Mouse (Mus musculus) adrenal gland, adult (tissue): ENCODE data around the gene Wfdc1.

Source experiments
- DNase-seq, 2 experiments: peaks; one replicate each; pipeline ENCODE4 v3.0.0; 2022 to 2023; ENCODE audit warnings: low spot score in 1 of 2; ENCODE audit not compliant: inconsistent age in 2 of 2

The Wfdc1 gene

DNA sequence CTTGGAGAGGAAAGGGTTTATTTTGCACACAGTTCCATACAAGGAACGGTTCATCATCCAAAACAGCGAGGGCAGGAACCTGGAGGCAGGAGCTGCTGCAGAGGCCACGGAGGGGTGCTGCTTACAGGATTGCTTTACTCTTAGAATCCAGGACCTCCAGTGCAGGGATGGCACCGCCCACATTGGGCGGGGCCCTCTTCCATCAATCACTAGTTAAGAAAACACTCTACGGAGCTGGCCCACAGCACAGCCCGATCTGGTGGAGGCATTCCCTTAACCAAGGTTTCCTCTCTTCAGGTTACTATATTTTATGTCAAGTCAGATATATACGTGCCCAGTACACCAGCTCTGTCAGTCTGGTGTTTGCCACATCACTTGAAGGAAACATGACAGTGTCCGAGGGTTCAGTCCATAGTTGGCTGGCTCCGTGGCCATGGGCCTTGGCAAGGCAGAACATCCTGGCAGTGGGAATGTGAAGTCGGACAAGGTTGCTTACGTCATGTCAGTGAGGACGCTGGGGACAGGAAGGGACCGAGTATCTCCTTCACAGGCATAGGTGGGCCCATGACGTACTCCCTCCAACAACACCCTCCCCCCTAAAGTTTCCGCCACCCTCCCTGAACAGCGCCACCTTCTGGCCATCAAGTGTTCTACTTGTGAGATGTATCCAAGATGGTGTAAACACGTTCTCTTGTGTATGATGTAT lies 12.1 kb downstream of the Wfdc1 start:
- peak; percentile 82 to 92 for DNase-seq

DNA sequence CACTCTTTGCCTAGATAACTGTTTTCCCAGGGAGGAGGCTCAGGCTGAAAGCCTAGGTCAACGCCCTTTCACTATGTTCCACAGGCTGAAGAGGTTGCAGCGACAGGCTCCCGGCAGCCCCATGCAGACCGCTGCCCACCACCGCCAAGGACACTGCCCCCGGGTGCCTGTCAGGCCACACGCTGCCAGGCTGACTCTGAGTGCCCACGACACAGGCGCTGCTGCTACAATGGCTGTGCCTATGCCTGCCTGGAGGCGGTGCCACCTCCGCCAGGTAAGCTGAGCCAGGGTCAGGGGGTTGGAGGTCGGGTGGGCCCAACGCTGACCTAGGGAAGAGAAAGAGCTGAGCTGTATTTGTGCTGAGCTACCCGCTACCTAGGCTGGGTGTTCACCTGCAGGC lies 13.0 kb downstream of the Wfdc1 start:
- DNase-seq: peak; percentile 46 to 62

DNA sequence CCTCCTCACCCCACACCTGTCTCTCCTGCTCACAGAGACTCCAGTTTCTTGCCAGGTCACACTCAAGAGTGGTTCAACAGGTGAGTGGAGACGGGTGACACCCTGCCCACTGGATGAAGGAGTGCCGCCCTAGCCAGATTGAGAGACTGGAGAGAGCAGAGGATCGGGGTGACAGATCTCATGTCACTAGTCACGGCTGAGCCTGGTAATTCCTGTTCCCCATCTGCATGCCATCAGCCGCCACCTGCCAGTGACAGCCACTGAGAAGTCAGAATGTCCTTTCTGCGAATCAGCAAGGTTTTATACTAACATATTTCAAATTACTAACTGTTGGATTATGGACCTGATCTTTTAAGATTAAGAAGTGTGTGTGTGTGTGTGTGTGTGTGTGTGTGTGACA lies 24.4 kb downstream of the Wfdc1 start:
- DNase-seq: no peak

DNA sequence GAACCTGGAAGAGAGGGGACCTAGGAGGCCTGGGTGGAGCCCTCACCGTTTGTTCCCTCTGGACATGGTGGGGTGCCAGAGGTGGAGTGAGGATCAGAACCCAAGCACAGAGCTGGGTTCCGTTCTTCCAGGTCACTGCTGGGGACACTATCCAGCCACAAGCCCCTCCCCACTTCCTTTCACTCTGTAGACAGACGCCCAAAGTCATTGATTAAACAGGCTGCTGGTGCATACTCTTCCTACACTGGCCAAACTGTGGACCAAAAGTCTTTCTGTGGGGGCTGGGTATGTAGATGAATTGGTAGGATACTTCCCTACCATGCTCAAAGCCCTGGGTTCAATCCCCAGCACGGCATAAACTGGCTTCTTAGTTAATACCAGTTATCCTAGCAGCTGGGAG lies 25.8 kb downstream of the Wfdc1 start:
- DNase-seq: no peak

GRCm38 (mm10) chr8:119694696-119695095 lies 28.5 kb downstream of the Wfdc1 start:
- no peak for DNase-seq

DNA sequence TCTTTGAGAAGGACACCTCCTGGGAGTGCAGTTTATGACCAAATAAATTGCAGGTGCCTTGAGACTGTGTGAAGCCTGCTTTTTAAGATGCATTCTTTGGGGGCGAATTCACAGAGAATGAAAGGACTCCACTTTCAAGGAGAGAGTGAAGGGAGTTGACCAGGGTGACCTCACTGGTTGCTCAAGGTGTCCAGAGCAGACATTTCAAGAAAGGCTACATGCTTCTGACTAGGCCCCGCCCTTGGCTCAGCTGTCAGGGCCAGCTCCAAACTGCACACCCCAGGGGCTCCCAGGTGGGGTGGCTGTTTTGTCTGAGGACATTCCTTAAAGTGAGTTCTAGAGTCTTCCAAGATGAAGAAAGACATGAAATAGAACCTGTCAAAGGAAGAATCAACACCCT lies 31.0 kb downstream of the Wfdc1 start:
- no peak for DNase-seq

DNA sequence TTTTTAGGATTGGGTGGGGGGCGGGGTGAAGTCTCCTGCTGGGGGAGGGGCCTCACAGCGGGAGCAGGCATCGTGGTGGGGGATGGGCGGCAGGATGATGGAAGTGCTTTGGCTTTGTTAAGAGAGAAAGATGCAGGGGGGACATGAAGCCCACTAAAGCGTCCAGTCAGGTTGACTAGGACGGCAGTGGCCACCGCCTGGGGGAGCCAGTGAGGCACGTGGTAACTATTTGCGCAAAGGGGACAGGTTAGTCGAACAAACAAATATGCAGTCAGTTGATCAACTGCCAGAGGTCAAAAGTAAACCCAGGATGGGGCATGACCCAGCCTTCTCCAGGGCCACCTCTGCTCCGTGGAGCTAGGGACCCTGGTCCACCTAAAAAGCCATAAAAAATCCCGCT lies 32.8 kb downstream of the Wfdc1 start:
- DNase-seq: peak; percentile 62 to 89

GRCm38 (mm10) chr8:119699549-119700134 lies 33.5 kb downstream of the Wfdc1 start, which contains the start of gene Atp2c2:
Atp2c2 (plus strand) TSS chr8:119700009.
- DNase-seq: no peak

- peak in 1 of 2 experiments; percentile 65 for DNase-seq
Observed at GRCm38 (mm10) chr8:119702965-119703364, 36.8 kb downstream of the Wfdc1 start.

- no peak for DNase-seq
Observed at GRCm38 (mm10) chr8:119707146-119707545, 41.0 kb downstream of the Wfdc1 start.

DNA sequence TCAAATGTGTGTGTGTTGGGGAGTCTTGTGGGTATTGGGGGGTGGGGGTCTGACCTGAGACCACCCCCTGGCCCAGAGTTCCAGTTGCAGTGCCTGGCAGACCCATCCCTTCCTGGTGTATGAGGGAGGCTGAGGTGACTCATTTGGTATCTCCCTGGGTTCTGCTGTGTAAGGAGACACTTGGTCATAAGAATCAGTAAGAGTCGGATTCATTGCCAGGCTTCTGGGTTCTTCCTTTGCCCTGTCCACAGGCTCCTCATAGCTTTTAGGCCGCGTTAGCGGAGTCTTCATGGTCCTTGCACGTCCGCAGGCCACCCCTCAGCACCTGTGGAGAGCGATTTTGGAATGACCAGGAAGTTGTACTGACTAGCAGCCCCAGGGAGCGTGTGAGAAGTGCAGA lies 42.3 kb downstream of the Wfdc1 start:
- no peak for DNase-seq

DNA sequence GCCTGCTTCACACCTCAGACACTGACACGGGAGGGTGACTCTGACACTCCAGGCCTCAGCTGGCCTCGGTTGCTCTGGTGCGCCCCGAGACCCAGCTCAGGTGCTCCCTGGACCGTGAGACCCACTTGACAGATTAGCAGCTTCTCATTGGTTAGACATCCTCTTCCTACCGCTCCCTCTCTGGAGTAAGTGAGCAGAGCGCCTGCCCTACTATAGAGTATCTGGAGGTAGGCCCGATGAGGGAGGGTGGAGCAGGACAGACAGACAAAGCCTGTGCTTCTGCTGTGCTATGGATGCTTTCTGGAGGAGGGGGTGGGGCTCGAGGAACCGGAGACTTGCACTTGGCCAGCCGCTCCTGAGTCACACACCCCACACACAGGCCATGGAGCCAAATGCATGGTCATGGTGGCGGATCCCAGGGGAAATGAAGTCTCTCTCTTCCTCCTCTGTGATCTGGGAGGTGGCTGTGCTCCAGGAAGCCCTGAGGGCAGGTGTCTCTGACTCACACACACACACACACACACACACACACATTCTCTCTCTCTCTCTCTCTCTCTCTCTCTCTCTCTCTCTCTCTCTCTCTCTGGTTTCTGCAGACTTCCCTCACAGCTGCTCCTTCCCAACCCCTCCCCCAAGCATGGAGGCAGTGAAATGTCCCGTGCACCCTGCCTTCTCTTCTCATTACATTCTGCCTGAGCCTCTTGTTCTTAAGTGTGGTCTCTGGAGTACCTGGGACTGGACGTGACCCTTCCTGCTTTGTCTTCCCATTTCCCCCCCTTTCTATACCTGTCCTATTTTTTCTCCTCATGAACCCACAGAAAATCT lies 42.9 kb downstream of the Wfdc1 start:
- DNase-seq: no peak

- DNase-seq: no peak
Observed at GRCm38 (mm10) chr8:119709703-119710093, 43.5 kb downstream of the Wfdc1 start.

DNA sequence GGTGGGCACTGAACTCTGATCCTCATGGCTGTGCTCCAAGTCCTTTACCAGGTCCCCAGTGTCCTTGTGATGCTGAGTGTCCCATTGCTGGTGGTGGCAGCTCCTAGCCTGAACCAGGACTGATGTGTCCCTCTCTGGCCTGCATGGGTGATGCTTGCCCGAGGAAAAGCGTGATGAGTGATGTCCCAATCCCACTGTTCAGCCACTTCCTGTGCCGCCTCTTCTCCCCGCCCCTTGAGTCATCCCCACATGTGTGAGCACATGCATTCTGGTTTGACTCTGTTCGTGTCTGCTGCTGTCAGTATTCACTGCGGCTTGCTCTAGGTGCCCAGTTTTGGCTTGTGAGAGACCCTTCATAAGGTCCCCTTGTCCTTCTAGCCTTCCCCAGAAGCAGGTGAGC lies 46.1 kb downstream of the Wfdc1 start:
- DNase-seq: peak; percentile 42 to 70

DNA sequence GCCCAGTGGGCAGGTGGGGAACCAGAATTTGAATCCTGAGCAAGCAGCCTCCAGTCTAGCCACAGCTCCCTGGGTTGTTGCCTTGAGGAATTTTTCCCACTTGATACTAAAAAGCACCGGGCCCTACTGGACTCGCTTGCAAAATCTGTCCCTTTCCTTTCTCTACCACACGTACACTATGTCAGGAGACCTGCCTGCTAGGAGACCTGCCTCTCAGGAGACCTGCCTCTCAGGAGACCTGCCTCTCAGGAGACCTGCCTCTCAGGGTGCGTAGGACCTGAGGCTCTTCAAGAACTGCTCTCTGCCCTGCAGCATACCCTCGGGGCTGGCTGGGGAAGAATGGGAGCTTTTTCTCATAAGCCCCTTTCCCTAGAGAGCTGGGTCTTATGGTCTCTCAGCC lies 47.3 kb downstream of the Wfdc1 start:
- no peak for DNase-seq

- peak; percentile 82 to 93 for DNase-seq
Observed at GRCm38 (mm10) chr8:119715221-119715620, 49.1 kb downstream of the Wfdc1 start.

DNA sequence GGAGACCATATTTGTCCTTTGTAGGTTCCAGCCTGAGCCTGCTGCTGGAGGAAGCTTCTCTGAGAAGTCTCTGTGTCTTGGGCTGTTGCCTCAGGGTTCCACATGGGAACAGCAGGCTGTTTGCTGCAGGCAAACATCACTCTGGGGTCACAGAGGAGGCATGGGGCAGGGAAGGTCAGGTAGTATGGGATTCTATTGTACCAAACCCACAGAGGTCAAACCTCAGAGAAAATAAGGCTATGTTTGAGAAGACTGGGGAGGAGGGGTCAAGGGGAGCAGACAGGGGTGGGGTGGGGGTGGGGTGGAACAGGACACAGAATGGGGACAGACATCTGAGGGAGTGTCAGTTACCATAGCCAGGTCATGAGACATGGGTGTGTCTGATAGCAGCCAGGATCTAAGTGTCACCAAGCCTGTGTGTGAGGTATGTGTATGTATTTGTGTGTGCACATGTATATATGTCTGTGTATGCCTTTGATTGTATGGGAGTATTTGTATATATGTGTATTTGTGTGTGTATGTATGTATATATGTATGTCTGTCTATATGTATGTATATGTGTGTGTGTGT lies 50.6 kb downstream of the Wfdc1 start:
- no peak for DNase-seq

DNA sequence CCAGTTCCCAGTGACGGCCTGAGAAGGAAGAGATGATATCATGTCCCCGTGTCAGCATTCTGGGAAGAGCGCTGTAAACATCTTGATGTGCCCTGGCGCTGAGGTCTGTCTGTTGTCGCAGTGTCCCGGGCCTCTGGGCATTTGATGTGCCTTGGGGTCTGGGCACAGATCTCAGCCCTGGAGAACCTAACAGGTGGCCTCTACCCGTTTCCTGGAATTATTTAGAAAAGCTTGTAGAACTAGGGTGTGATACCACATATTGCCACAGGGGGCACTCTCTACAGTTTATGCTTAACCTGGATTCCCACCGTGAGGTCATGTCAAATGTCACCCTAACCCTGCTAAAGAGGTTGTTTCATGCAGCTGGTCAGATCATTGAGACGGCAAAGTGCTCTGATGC lies 51.6 kb downstream of the Wfdc1 start:
- peak in 1 of 2 experiments; percentile 63 for DNase-seq

DNA sequence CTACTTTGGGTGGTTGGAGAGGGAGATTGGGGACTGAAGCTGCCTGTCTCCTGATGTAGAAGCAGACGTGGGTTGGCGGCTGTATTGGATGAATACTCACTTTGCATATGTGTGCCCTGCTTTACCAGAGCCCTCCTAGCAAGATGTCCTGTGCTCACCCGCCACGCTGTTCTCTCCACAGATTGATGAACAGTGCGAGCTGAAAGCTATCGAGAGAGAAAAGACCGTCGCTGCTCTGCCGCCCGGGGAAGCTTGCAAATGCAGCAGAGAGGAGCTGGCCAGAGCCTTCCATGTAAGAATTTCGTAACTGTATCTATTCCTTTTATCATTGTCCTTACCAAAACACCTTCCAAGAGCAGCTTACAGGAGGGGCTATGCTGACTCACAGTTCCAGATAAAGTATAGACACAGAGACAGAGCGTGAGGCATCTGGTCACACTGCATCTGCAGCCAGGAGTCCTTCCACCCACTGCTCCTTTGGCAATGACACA lies 52.9 kb downstream of the Wfdc1 start:
- peak; percentile 53 to 87 for DNase-seq

DNA sequence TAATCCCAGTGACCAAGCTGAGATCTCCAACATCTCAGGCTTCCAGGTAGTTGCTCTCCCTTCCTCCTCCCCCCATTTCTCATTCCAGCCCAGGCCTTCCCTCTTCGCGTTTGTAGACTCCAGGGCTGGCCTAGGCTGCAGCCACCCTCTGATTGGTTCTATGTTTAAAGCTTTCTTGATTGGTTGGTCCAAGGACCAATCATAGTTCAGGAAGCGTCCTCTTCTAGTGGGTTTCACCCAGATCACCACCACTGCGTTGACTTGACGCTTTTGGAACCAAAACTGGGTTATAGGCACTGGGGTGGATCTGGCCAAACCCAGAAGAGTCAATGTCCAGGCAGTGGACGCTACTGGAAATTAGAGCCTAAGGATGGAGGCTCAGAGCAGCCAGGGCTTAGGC lies 56.2 kb downstream of the Wfdc1 start:
- DNase-seq: no peak

DNA sequence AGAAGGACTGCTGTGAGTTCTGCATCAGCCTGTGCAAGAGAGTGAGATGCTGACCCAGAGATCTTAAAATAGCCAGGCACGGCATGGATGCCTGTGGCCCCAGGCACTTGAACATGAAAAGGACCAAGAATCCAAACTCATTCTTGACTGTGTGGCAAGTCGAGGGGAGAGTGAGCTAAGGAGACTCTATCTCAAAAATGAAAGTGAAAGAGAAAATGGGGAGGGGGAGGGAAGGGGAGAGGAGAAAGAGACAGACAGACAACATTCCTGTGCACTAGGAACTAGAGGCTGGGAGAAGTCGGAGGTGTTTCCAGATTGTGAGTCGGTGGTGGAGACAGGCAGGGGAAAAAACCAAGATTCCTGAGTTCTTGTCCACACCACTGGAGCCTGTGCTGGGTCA lies 57.5 kb downstream of the Wfdc1 start:
- no peak for DNase-seq
